Mouse (Mus musculus) midbrain, embryonic 14.5 days (tissue): ENCODE measurements around the gene Tufm. TPM values are rescaled to one million over a fixed set of nuclear protein-coding genes. Genes with fewer than 3 reads are reported as not detected.
A peak's percentile ranks its signal among the peaks of the same experiment; 100 is the strongest.

ENCODE experiments used
- ATAC-seq: fragments of 200-750 bp; cut with Nextera tagmentation; 2 replicates; pipeline ENCODE4 v1.8.0; 2017; ENCODE audit warnings: moderate number of reproducible peaks, moderate library complexity; ENCODE audit not compliant: low FRiP score, low TSS enrichment
- DNase-seq: peaks from one replicate; pipeline ENCODE4 v3.0.0-alpha.2; 2015
- H3K27ac ChIP-seq: fragments of 300-500 bp; sonication (generic); replicated peaks from 2 replicates; pipeline ENCODE4 v1.5.1; 2014; ENCODE audit warnings: mild to moderate bottlenecking, low read depth, low read length, moderate library complexity
- H3K27me3 ChIP-seq: fragments of 300-500 bp; sonication (generic); 2 replicates; pipeline ENCODE4 v1.6.1; 2014; ENCODE audit warnings: low read length, control low read depth, mixed read lengths; ENCODE audit not compliant: control insufficient read depth, insufficient read depth
- H3K36me3 ChIP-seq: fragments of 300-500 bp; sonication (generic); 2 replicates; pipeline ENCODE4 v1.6.1; 2014; ENCODE audit warnings: low read length, control low read depth; ENCODE audit not compliant: control insufficient read depth, insufficient read depth
- H3K4me1 ChIP-seq: fragments of 300-500 bp; sonication (generic); 2 replicates; pipeline ENCODE4 v1.6.1; 2014; ENCODE audit warnings: mild to moderate bottlenecking, antibody characterized with exemption, low read length, control low read depth; ENCODE audit not compliant: control insufficient read depth, insufficient read depth
- H3K4me2 ChIP-seq: fragments of 300-500 bp; sonication (generic); 2 replicates; pipeline ENCODE4 v1.6.1; 2014; ENCODE audit warnings: mild to moderate bottlenecking, low read length, moderate library complexity
- H3K4me3 ChIP-seq: fragments of 300-500 bp; sonication (generic); replicated peaks from 2 replicates; pipeline ENCODE4 v1.5.1; 2014; ENCODE audit warnings: low read depth, low read length
- H3K9ac ChIP-seq: fragments of 300-500 bp; sonication (generic); replicated peaks from 2 replicates; pipeline ENCODE4 v1.6.1; 2014; ENCODE audit warnings: mild to moderate bottlenecking, low read length, moderate library complexity
- H3K9me3 ChIP-seq: fragments of 300-500 bp; sonication (generic); 2 replicates; pipeline ENCODE4 v1.6.1; 2016; ENCODE audit warnings: low read length, control low read depth, mixed read lengths; ENCODE audit not compliant: control insufficient read depth
- WGBS: fragments of 180-500 bp; shearing (Covaris S2); extraction: QIAGEN DNeasy Blood & Tissue Kit; methylation state at CpG from one replicate; pipeline ENCODE4 v1.1.7; 2014; 5-methylcytosine and 5-hydroxymethylcytosine counted together
- polyA plus RNA-seq: library from polyadenylated mRNA; unstranded; fragments of >200 nt; fragmentation: Nextera tagmentation; extraction: Ambion mirVana; gene quantifications from 2 replicates; pipeline ENCODE4 v1.2.1, GENCODE M21; 2014

The Tufm gene
- polyA plus RNA-seq, 1 experiment from 2014 or later = 118 TPM

DNA sequence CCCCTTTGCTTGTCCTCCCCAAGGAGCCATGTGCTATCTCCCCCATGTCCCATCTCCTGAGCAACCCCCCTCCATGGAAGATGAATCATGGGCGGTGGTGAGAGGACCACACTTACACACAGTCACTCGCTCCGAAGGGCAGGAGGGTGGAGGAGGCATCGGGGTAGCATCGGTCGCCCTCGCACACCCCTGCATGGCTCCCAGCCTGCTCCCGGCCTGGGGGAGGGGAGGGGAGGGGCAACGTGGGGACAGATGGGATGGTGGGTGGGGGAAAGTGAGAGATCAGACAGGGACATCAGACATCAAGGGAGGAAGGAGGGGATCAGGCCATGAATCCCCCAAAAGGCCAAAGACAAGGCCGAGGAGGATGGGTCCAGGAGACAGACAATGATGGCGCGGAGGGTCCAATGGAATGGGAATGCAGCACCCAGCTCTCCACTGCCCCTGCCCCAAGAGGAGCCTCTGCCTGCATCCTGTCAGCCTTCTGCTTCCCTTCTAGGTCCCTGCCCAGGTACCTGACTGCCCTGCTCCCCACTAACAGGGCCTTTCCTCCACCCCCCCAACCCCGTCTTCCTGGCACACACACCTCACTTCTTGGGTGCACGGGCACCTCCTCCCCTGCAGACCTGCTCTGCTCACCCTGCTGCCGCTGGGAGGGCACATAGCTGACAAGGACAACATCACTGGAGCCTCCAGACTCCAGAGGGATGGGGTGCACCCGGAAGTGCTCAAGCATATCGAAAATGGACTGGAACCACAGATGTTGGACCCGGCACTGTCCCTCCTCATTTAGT, 19.1 kb upstream of the Tufm start:
- H3K4me3 ChIP-seq = no peak overlapping the region
- DNase-seq (no peak), ATAC-seq (no peak)
- H3K36me3 ChIP-seq = peaks cover 67% of the 10 kb centered on the region
- H3K4me1 ChIP-seq = no peaks in the 10 kb centered on the region
- H3K4me2 ChIP-seq = no peak overlapping the region
- no peaks in the 10 kb centered on the region for H3K27me3 ChIP-seq
- H3K9me3 ChIP-seq = no peaks in the 10 kb centered on the region
- H3K9ac ChIP-seq = no peak overlapping the region
- H3K27ac ChIP-seq = no peak overlapping the region
- WGBS = 91% methylated on average over 15 of the region's 18 CpGs

DNA sequence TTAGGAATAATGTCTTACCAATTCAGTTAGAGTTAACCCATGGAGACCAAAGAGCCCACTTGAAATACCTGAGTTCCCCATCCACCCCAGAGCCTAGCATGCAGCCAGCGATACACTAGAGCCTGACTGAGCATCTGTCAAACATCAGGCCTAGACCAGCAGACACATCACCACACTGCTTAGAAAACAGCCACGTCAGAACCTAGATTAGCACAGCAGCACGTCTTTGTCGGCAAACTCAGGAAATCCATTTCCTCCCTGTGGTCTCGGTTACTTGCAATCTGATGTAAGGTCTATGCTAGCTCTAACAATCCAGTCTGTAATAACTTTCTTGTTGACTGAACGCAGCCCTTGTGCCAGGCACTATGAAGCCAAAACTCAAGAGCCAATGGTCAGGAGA, 17.1 kb upstream of the Tufm start:
- no peak overlapping the region for H3K4me2 ChIP-seq
- WGBS = 90% methylated on average over 6 of the region's 6 CpGs
- ATAC-seq = no peak
- H3K9me3 ChIP-seq = no peaks in the 10 kb centered on the region
- H3K27me3 ChIP-seq = no peaks in the 10 kb centered on the region
- DNase-seq = no peak
- H3K4me1 ChIP-seq = peaks cover 10% of the 10 kb centered on the region
- H3K27ac ChIP-seq = no peak overlapping the region
- H3K36me3 ChIP-seq = peaks cover 67% of the 10 kb centered on the region
- H3K9ac ChIP-seq = no peak overlapping the region
- no peak overlapping the region for H3K4me3 ChIP-seq

DNA sequence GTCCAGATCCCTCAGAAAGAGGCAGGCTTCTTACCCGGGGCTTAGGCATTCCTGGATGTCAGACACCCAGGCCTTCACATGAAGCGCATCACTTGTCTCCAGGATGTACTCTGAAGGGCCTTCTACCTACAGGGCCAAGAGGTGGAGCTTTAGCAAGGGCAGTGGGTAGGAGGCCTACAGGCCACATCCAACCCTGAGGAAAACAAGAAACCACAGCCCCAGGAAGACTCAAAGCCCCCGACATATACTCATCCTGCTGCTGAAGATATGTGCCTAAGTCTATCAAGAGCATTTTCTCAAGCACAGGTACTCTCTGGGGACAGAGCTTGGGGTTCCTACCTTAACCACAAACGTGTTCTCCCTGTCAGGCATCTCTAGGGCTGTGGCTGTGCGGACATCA, 15.8 kb upstream of the Tufm start:
- no peak overlapping the region for H3K4me2 ChIP-seq
- H3K36me3 ChIP-seq = peaks cover 64% of the 10 kb centered on the region
- H3K4me3 ChIP-seq = no peak overlapping the region
- peaks cover 15% of the 10 kb centered on the region for H3K4me1 ChIP-seq
- H3K27me3 ChIP-seq = no peaks in the 10 kb centered on the region
- H3K9ac ChIP-seq = no peak overlapping the region
- ATAC-seq (no peak), DNase-seq (no peak)
- over 99% methylated on average over 5 of the region's 5 CpGs for WGBS
- no peaks in the 10 kb centered on the region for H3K9me3 ChIP-seq
- no peak overlapping the region for H3K27ac ChIP-seq

DNA sequence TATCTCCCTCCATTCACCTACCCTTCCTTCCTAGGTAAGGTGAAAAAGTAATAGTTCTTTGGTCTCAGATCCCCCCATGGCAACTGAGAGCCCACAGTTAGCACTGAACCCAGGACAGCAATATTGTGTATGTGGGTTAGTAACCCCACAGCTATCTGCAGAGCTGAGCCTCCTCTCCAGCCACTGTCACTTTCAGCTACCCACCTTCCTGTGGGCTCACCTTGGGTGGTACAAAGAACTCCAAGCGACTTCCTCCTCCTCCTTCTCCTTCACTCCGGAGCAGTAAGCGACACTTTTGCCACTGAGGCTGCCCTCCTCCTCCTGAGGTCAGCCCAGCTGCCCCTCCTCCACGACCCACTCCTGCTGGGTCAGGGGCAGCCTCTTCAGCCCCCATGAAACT, 15.3 kb upstream of the Tufm start:
- Histone ChIP-seq H3K4me1 (peaks cover 15% of the 10 kb centered on the region), H3K9me3 (no peaks in the 10 kb centered on the region), H3K4me3 (no peak overlapping the region), H3K9ac (no peak overlapping the region), H3K4me2 (no peak overlapping the region), H3K27ac (no peak overlapping the region), H3K27me3 (no peaks in the 10 kb centered on the region), H3K36me3 (peaks cover 59% of the 10 kb centered on the region)
- ATAC-seq = no peak
- 89% methylated on average over 4 of the region's 4 CpGs for WGBS
- DNase-seq = no peak

DNA sequence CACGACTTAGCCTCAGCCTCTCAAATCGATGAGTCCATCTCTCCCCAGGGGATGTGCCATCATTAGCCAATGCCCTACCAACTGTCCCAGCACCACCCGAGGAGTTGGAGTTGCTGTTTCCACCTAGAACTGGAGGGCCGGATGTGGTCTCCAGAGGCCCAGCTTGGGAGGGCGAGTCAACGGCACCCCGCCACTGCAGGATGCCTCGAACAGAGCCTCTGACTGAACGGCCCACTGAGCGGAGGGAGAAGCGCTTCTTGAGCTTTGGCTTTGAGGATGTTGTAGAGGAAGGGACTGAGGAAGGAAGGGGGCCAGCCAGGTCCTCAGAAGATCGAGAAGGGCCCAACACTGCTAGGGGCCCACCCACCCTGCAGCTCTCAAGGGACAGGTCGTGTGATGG, 14.9 kb upstream of the Tufm start:
- peaks cover 15% of the 10 kb centered on the region for H3K4me1 ChIP-seq
- no peak overlapping the region for H3K4me2 ChIP-seq
- H3K4me3 ChIP-seq = no peak overlapping the region
- ATAC-seq (no peak), DNase-seq (no peak)
- peaks cover 54% of the 10 kb centered on the region for H3K36me3 ChIP-seq
- no peak overlapping the region for H3K27ac ChIP-seq
- no peaks in the 10 kb centered on the region for H3K27me3 ChIP-seq
- H3K9ac ChIP-seq = no peak overlapping the region
- 92% methylated on average over 13 of the region's 13 CpGs for WGBS
- H3K9me3 ChIP-seq = no peaks in the 10 kb centered on the region

DNA sequence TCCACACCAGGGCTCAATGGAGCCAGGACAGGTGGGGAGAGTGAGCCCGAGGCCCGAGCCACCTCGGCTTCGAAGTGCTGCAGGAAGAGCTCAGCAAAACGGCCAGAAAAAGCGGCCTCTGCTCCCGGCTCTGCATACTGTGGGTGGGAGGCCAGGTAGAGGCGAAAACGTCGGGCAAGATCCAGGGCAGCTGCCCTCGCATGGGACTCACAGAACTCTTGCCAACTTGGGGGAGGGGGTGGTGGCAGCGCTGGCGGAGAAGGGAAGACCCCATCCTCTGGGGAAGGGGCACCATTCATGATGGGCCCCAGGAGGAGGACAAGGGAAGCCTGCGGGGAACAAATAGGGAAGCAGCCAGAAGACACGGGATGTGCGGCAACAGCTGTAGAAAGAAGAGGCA, 14.4 kb upstream of the Tufm start:
- 94% methylated on average over 16 of the region's 16 CpGs for WGBS
- ATAC-seq (no peak), DNase-seq (no peak)
- H3K9me3 ChIP-seq = no peaks in the 10 kb centered on the region
- H3K9ac ChIP-seq = no peak overlapping the region
- peaks cover 50% of the 10 kb centered on the region for H3K36me3 ChIP-seq
- H3K4me2 ChIP-seq = no peak overlapping the region
- no peak overlapping the region for H3K27ac ChIP-seq
- H3K4me3 ChIP-seq = no peak overlapping the region
- H3K27me3 ChIP-seq = no peaks in the 10 kb centered on the region
- peaks cover 15% of the 10 kb centered on the region for H3K4me1 ChIP-seq

DNA sequence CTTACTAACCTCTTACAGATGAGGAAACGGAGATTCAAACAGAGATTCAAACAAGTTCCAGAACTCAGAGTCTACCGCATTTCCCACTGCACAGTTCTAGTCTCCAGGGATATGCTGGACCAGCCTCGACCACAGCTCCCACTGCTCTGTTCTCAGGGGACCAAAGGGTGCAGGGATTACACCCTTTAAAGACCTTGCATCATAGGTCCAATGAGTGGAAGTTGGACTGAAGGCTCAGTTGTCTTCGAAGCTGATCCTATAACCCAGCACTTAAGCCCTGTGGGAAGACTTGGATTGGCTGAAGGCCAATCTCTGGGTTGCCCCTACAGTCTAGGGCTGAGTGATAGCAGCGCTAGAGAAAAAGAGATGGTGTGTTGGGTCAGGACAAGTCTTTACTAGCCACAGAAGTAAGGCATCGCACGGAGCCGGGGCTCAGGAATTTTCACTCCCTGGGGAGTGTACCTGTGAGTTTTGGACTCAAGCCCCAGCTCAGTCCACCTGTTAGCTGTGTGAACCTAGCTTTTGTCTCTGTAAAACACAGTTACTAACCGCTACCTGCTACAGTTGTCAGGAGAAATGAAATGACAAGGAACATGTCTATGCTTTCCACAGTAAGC, 13.6 kb upstream of the Tufm start:
- ATAC-seq = no peak
- peak overlapping the region; percentile 94 for H3K4me3 ChIP-seq
- no peaks in the 10 kb centered on the region for H3K27me3 ChIP-seq
- no peak overlapping the region for H3K27ac ChIP-seq
- no peaks in the 10 kb centered on the region for H3K9me3 ChIP-seq
- peak; percentile 15 for DNase-seq
- WGBS = 90% methylated on average over 9 of the region's 9 CpGs
- peak overlapping the region; percentile 97 for H3K9ac ChIP-seq
- peaks cover 15% of the 10 kb centered on the region for H3K4me1 ChIP-seq
- H3K36me3 ChIP-seq = peaks cover 42% of the 10 kb centered on the region
- peak overlapping the region; percentile 97 for H3K4me2 ChIP-seq

DNA sequence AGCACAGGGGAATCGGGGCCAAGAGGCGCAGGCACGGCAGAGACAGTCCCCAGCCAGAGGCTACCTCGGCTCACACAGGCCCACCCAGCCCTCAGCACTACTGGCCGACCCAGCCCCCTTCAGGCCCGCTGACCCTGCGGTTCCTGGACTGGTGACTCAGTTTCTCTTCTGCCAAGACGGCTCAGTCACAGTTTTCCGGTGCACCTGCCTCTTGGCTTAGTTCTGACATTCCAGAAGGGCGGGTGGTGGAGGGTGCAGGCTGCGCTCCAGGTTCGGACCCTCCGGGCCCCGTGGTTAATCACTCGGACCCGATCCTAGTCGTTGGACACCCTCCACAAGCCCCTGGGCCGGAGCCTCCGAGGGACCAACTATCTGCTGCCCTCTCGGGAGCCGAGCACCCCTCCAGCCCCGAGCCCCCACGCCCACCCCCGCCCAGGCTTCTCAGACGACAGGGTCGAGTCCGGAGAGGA, 12.6 kb upstream of the Tufm start:
- H3K36me3 ChIP-seq = peaks cover 32% of the 10 kb centered on the region
- H3K9ac ChIP-seq = peak overlapping the region; percentile 97
- H3K27me3 ChIP-seq = no peaks in the 10 kb centered on the region
- no peak for DNase-seq
- peak overlapping the region; percentile 97 for H3K4me2 ChIP-seq
- peaks cover 15% of the 10 kb centered on the region for H3K4me1 ChIP-seq
- peak; percentile 54 for ATAC-seq
- 1% methylated on average over 23 of the region's 27 CpGs for WGBS
- H3K4me3 ChIP-seq = peak overlapping the region; percentile 94
- H3K27ac ChIP-seq = peak overlapping the region; percentile 96
- H3K9me3 ChIP-seq = no peaks in the 10 kb centered on the region
